Mouse (Mus musculus) regulatory T cell (primary cell): ENCODE results near the gene Plxnb3.

ENCODE experiments used
- in situ Hi-C: fragments of 300-600 bp; cut with MboI, MseI; formaldehyde crosslinking; loops from one replicate; pipeline ENCODE4 v1.15.1; 2025; ENCODE audit warnings: high pct_unique_total_duplicates

The Plxnb3 gene

GRCm38 (mm10) chrX:73782227-73782626 lies 25.3 kb downstream of the Plxnb3 start:
- in situ Hi-C loops = no loop called here

GRCm38 (mm10) chrX:73785666-73786065 lies 28.8 kb downstream of the Plxnb3 start:
- in situ Hi-C loops = loop anchor here (5.0 kb wide), 1 partner anchor 68 kb away; the partner anchor contains the start of genes Abcd1 and Bcap31

DNA sequence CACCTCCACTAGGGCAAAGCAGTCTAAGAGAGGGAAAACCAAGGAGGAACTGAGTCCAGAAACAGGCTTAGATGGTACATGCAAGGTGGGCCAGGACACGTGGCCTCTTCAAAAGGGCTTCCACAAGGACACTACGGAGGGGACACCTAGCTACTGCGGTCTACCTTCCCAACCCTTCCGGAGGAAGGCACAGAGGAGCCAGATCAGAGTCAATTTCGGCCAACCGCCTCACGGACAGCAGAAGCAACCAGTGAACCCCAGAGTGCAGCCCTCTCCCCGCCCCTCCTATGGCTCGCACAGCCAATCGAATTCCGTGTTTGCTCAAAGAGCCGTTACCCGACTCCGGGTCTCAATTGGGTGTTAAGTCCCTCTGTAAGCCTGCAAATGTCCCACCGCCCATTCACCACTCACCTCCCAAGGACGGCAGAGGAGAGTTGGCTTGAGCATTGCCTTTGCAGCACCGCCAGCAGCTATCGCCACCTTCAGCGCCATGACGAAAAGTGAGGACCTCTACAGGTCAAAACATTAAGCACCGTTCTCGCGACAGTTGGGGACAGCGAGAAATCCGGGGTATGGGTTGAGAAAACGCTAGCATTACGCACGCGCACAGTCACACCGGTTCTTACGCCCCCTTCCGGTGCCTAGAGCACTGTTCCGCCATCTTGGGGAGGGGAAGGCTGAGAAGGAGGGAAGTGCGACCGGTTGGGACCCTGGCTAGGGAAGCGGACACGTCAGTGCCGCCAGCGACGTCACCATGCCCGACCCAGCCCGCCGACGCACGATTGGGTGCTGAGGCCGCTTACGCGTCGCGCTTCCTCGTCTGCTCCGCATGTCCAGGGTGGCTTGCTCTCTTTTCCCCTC lies 29.7 kb downstream of the Plxnb3 start, which contains the start of the genes Idh3g and Ssr4:
Gene Idh3g, minus strand, starts transcription at position 534 of the 861 bp plus-strand sequence.
Gene Ssr4, plus strand, starts transcription at position 665 of the 861 bp plus-strand sequence.
- in situ Hi-C loops = loop anchor here (5.0 kb wide), 1 partner anchor 69 kb away; the partner anchor contains the start of genes Abcd1 and Bcap31

DNA sequence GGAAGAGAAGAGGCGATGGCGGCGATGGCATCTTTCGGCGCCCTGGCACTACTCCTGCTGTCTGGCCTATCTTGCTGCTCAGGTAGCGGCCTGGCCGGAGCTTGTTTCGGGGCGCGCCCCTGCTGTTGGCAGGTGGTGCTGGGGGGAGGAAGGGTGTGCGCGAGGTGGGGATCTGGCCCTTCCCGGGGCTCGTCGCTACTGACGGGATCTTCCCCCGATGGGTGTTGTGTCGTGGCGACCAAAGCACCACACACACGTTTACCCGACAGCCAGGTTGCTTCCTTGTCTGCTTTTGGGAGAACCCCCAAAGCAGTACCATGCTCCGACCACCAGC lies 30.3 kb downstream of the Plxnb3 start:
- in situ Hi-C loops = loop anchor here (5.0 kb wide), 1 partner anchor 70 kb away; the partner anchor contains the start of genes Abcd1 and Bcap31

GRCm38 (mm10) chrX:73788501-73788900 lies 31.6 kb downstream of the Plxnb3 start:
- in situ Hi-C loops = loop anchor here (5.0 kb wide), 1 partner anchor 71 kb away; the partner anchor contains the start of genes Abcd1 and Bcap31

- in situ Hi-C loops = loop anchor here (5.0 kb wide), 1 partner anchor 154 kb away; no protein-coding TSS in a partner anchor
Observed at GRCm38 (mm10) chrX:73793039-73793438, 36.1 kb downstream of the Plxnb3 start.

- in situ Hi-C loops = loop anchor here (5.0 kb wide), 1 partner anchor 154 kb away; no protein-coding TSS in a partner anchor
Observed at GRCm38 (mm10) chrX:73793505-73793904, 36.6 kb downstream of the Plxnb3 start.

DNA sequence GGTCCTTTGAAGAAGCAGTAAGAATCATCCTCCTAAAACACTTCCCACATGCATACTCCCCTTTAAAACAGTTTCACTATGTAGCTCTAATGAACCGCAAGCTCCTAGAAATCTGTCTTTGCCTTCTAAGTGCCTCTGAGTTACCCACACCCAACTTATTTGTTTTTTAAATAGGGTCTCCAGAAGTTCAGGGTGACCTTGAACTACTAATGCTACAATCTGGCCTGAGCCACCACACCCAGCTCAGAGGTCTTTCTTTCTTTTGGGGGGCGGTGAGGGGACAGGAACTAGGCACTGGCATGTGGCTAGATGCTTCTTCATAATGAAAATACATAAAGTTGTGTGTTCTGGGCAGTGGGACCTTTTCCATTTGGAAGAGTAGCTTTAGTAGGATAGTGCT lies 40.6 kb downstream of the Plxnb3 start:
- in situ Hi-C loops = no loop called here

DNA sequence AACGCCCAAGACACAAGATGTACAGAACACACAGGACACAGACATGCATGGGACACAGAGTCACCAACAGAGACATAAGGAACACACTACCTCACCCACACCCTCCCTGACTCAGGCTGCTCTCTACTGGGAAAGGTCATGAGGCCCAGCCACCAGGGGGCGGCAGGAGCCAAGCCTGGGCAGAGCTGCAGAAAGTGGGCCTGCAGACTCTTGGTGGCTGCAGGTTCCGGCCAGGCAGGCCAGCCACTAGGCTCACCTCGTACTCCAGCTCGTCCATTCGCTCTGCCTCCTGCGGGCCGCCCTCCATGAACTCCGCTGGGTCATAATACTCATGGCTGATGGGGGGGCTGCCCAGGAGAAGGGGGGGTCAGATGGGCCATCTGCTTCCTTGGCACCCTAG lies 41.6 kb downstream of the Plxnb3 start:
- in situ Hi-C loops = no loop called here

GRCm38 (mm10) chrX:73805814-73806213 lies 48.9 kb downstream of the Plxnb3 start:
- in situ Hi-C loops = loop anchor here (5.0 kb wide), 1 partner anchor 46 kb away; no protein-coding TSS in a partner anchor

DNA sequence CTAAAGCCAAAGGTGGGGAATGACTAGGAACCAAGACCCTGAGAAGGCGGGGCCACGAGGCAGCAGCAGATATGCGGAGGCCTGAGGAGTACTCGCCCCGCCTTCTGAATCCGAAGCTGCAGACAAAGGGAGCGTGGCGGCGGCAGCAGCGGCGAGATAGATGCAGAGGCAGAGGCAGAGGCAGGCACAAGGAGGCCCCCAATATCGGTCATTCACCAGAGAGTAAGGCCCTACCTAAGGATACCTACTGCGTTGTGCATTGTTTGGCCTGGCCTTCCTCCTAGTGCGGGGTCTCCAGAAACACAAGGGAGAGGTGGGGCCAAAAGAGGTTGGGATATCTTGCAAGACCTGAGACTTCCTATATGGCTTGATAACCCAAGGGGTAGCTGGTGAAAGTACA lies 58.2 kb downstream of the Plxnb3 start:
- in situ Hi-C loops = no loop called here

DNA sequence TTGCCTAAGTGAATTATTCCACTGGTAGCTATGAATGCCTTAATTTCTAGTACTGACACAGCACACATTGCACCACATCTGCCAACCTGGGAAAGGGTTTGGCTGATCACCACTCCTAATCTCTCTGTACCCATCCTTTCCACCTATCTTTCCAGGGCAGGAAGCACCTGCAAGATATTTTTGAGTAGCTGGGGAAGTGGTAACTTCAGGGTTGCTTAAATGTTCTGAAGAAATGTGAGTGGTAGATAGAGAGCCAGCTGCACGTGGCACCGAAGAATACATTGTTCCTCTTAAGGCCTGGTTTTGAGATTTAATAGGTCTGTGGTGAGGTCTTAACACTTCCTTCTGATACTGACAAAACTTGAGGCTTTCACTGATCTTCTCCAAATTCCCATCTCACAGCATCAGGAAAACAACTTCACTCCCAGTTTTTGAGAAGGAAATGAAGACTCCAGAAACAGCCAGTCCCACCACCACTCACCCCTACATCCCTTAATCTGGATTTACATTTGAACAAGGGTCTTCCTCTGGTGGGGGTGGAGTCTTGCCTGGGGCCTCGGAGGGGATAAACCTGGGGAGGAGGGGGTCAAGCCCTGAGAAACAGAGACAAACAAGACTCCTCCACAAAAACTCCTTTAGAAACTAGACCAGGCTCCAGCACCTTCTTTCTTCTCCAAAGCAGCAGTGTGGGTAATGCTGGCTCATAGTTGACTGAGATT lies 59.9 kb downstream of the Plxnb3 start:
- in situ Hi-C loops = no loop called here
